Mouse (Mus musculus) ES-E14 (cell line): ENCODE results near the gene Olfr1414. TPM values are rescaled to one million over a fixed set of nuclear protein-coding genes. Genes with fewer than 3 reads are reported as not detected.

Experiments used
- DNase-seq: peaks from one replicate; pipeline ENCODE4 v3.0.0-alpha.2; 2013; ENCODE audit warnings: low read depth, low spot score
- H3K27ac ChIP-seq: 2 replicates; pipeline ENCODE4 v1.5.1; 2012; ENCODE audit warnings: low read depth, mild to moderate bottlenecking, low read length, moderate library complexity, mixed read lengths; ENCODE audit not compliant: poor library complexity, insufficient read depth, severe bottlenecking
- H3K36me3 ChIP-seq: 2 replicates; pipeline ENCODE4 v1.6.1; 2012; ENCODE audit warnings: mild to moderate bottlenecking, low read length, moderate library complexity, mixed read lengths; ENCODE audit not compliant: control insufficient read depth, poor library complexity, insufficient read depth, severe bottlenecking
- H3K4me1 ChIP-seq, 2 experiments: fragments of 150-350 bp in 1 of 2; sonication (generic) in 1 of 2; 2 replicates each; pipeline ENCODE4 v1.6.1; 2012; ENCODE audit warnings: low read length in 2 of 2, mild to moderate bottlenecking in 1 of 2, mixed read lengths in 1 of 2; ENCODE audit not compliant: control insufficient read depth in 2 of 2, insufficient read depth in 2 of 2, poor library complexity in 1 of 2
- H3K4me3 ChIP-seq, 2 experiments: fragments of 150-350 bp in 1 of 2; sonication (generic) in 1 of 2; 2 replicates each; pipeline ENCODE4 v1.5.1; 2012; ENCODE audit warnings: low read length in 2 of 2, low read depth in 1 of 2, mild to moderate bottlenecking in 1 of 2, mixed read lengths in 1 of 2; ENCODE audit not compliant: insufficient read depth in 1 of 2, poor library complexity in 1 of 2, severe bottlenecking in 1 of 2
- H3K9ac ChIP-seq: 2 replicates; pipeline ENCODE4 v1.6.1; 2012; ENCODE audit warnings: low read depth, mild to moderate bottlenecking, low read length, mixed read lengths; ENCODE audit not compliant: poor library complexity, insufficient read depth, severe bottlenecking
- H3K9me3 ChIP-seq: fragments of 150-350 bp; sonication (generic); 2 replicates; pipeline ENCODE4 v1.6.1; 2012; ENCODE audit warnings: low read depth, mild to moderate bottlenecking, low read length; ENCODE audit not compliant: control insufficient read depth, insufficient read depth
- CHD2 ChIP-seq: IDR thresholded peaks from 2 replicates; pipeline ENCODE4 v1.6.1; 2014; ENCODE audit warnings: mild to moderate bottlenecking, low read depth, low read length, inconsistent platforms
- HCFC1 ChIP-seq: IDR thresholded peaks from 2 replicates; pipeline ENCODE4 v1.6.1; 2012; ENCODE audit warnings: low read length, inconsistent platforms, borderline replicate concordance; ENCODE audit not compliant: insufficient read depth
- MAFK ChIP-seq: IDR thresholded peaks from 2 replicates; pipeline ENCODE4 v1.6.1; 2014; ENCODE audit warnings: mild to moderate bottlenecking, low read depth, low read length, inconsistent platforms; ENCODE audit not compliant: insufficient read depth
- ZC3H11A ChIP-seq: IDR thresholded peaks from 2 replicates; pipeline ENCODE4 v1.6.1; 2012; ENCODE audit warnings: low read depth, mild to moderate bottlenecking, inconsistent platforms, low read length, borderline replicate concordance
- ZNF384 ChIP-seq: IDR thresholded peaks from 2 replicates; pipeline ENCODE4 v1.6.1; 2012; ENCODE audit warnings: low read depth, low read length, inconsistent platforms
- in situ Hi-C, 2 experiments: fragments of 600-800 bp; cut with MboI; formaldehyde crosslinking; loops; one replicate each; pipeline ENCODE4 v1.15.1; 2025; ENCODE audit warnings: low sequenced_read_pairs in 2 of 2, inconsistent platforms in 1 of 2; ENCODE audit not compliant: unreplicated experiment in 2 of 2
- total RNA-seq: library from RNA; depleted of rRNA; stranded (reverse); fragments of 300-350 nt; gene quantifications from 2 replicates; pipeline ENCODE4 v1.2.3, GENCODE M21; 2012; rRNA removed

Olfr1414 gene
- total RNA-seq, 1 experiment = not detected

- no peak for DNase-seq
- peaks cover 28% of the 10 kb centered on the region for H3K36me3 ChIP-seq
- H3K27ac ChIP-seq = no peak overlapping the region
- in situ Hi-C loops = no loop called here
- no peak overlapping the region for H3K9ac ChIP-seq
- no peaks in the 10 kb centered on the region for H3K4me1 ChIP-seq
- no peak overlapping the region for H3K4me3 ChIP-seq
- no peak for TF ChIP-seq HCFC1
- TF ChIP-seq MAFK = no peak
- no peak for TF ChIP-seq CHD2
- no peak for TF ChIP-seq ZC3H11A
- TF ChIP-seq ZNF384 = no peak
- H3K9me3 ChIP-seq = no peaks in the 10 kb centered on the region
Measured at GRCm38 (mm10) chr1:92458416-92458815, 60.0 kb downstream of the Olfr1414 start.

DNA sequence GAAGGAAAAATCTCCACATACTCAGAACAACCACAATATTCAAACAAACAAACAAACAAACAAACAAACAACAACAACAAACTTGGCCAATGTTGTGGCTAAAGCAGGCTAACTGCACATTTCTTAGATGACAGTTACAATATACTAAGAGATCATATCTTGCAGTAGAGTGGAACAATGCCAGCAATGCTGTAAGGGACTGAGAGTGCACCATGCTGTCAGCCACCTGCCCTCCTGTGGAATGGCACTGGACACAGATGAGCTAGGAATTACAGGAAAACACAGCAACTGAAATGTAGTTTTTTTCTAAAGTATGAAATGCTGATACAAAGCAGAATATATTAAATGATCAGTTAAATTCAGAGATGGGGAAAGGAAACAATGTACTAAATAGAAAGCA is 60.7 kb downstream of the Olfr1414 start:
- H3K9ac ChIP-seq = no peak overlapping the region
- no peaks in the 10 kb centered on the region for H3K9me3 ChIP-seq
- H3K4me1 ChIP-seq = no peaks in the 10 kb centered on the region
- H3K36me3 ChIP-seq = peaks cover 29% of the 10 kb centered on the region
- in situ Hi-C loops = no loop called here
- H3K4me3 ChIP-seq = no peak overlapping the region
- H3K27ac ChIP-seq = no peak overlapping the region
- DNase-seq = no peak
- TF ChIP-seq ZNF384 = no peak
- TF ChIP-seq MAFK = no peak
- TF ChIP-seq CHD2 = no peak
- TF ChIP-seq HCFC1 = no peak
- TF ChIP-seq ZC3H11A = no peak

Other genes with a start within 250 kb of the Olfr1414 start
- gene Ndufa10, start 44.8 kb downstream of the Olfr1414 start, total RNA-seq = 123 and 136 TPM in 2 replicates
- gene Olfr1416, start 33.5 kb downstream of the Olfr1414 start, total RNA-seq = not detected in 2 replicates
- not detected in 2 replicates for gene Olfr1415, start 22.6 kb downstream of the Olfr1414 start, total RNA-seq
- gene Olfr1413, start 52.7 kb upstream of the Olfr1414 start, total RNA-seq = not detected in 2 replicates
- gene Olfr1412, start 67.1 kb upstream of the Olfr1414 start, total RNA-seq = not detected in 2 replicates
- gene Olfr1411, start 75.8 kb upstream of the Olfr1414 start, total RNA-seq = not detected in 2 replicates
- 0.05 and 0.09 TPM in 2 replicates for gene Olfr1410, start 87.1 kb upstream of the Olfr1414 start, total RNA-seq
- 0.05 and 0.22 TPM in 2 replicates for gene Olfr12, start 99.1 kb upstream of the Olfr1414 start, total RNA-seq
- 124 and 176 TPM in 2 replicates for gene Cops9, start 123.3 kb upstream of the Olfr1414 start, total RNA-seq
- gene Otos, start 130.2 kb upstream of the Olfr1414 start, total RNA-seq = 0.26 TPM in 1 of 2 replicates, not detected in the other